Mouse (Mus musculus) ES-E14 (cell line): ENCODE results near the gene Tor3a. TPM values are rescaled to one million over a fixed set of nuclear protein-coding genes. Genes with fewer than 3 reads are reported as not detected.

Experiments
- DNase-seq: peaks from one replicate; pipeline ENCODE4 v3.0.0-alpha.2; 2013; ENCODE audit warnings: low read depth, low spot score
- H3K27ac ChIP-seq: 2 replicates; pipeline ENCODE4 v1.5.1; 2012; ENCODE audit warnings: low read depth, mild to moderate bottlenecking, low read length, moderate library complexity, mixed read lengths; ENCODE audit not compliant: poor library complexity, insufficient read depth, severe bottlenecking
- H3K36me3 ChIP-seq: 2 replicates; pipeline ENCODE4 v1.6.1; 2012; ENCODE audit warnings: mild to moderate bottlenecking, low read length, moderate library complexity, mixed read lengths; ENCODE audit not compliant: control insufficient read depth, poor library complexity, insufficient read depth, severe bottlenecking
- H3K4me1 ChIP-seq, 2 experiments: fragments of 150-350 bp in 1 of 2; sonication (generic) in 1 of 2; 2 replicates each; pipeline ENCODE4 v1.6.1; 2012; ENCODE audit warnings: low read length in 2 of 2, mild to moderate bottlenecking in 1 of 2, mixed read lengths in 1 of 2; ENCODE audit not compliant: control insufficient read depth in 2 of 2, insufficient read depth in 2 of 2, poor library complexity in 1 of 2
- H3K4me3 ChIP-seq, 2 experiments: fragments of 150-350 bp in 1 of 2; sonication (generic) in 1 of 2; 2 replicates each; pipeline ENCODE4 v1.5.1; 2012; ENCODE audit warnings: low read length in 2 of 2, low read depth in 1 of 2, mild to moderate bottlenecking in 1 of 2, mixed read lengths in 1 of 2; ENCODE audit not compliant: insufficient read depth in 1 of 2, poor library complexity in 1 of 2, severe bottlenecking in 1 of 2
- H3K9ac ChIP-seq: 2 replicates; pipeline ENCODE4 v1.6.1; 2012; ENCODE audit warnings: low read depth, mild to moderate bottlenecking, low read length, mixed read lengths; ENCODE audit not compliant: poor library complexity, insufficient read depth, severe bottlenecking
- H3K9me3 ChIP-seq: fragments of 150-350 bp; sonication (generic); 2 replicates; pipeline ENCODE4 v1.6.1; 2012; ENCODE audit warnings: low read depth, mild to moderate bottlenecking, low read length; ENCODE audit not compliant: control insufficient read depth, insufficient read depth
- CHD2 ChIP-seq: IDR thresholded peaks from 2 replicates; pipeline ENCODE4 v1.6.1; 2014; ENCODE audit warnings: mild to moderate bottlenecking, low read depth, low read length, inconsistent platforms
- HCFC1 ChIP-seq: IDR thresholded peaks from 2 replicates; pipeline ENCODE4 v1.6.1; 2012; ENCODE audit warnings: low read length, inconsistent platforms, borderline replicate concordance; ENCODE audit not compliant: insufficient read depth
- MAFK ChIP-seq: IDR thresholded peaks from 2 replicates; pipeline ENCODE4 v1.6.1; 2014; ENCODE audit warnings: mild to moderate bottlenecking, low read depth, low read length, inconsistent platforms; ENCODE audit not compliant: insufficient read depth
- ZC3H11A ChIP-seq: IDR thresholded peaks from 2 replicates; pipeline ENCODE4 v1.6.1; 2012; ENCODE audit warnings: low read depth, mild to moderate bottlenecking, inconsistent platforms, low read length, borderline replicate concordance
- ZNF384 ChIP-seq: IDR thresholded peaks from 2 replicates; pipeline ENCODE4 v1.6.1; 2012; ENCODE audit warnings: low read depth, low read length, inconsistent platforms
- in situ Hi-C, 2 experiments: fragments of 600-800 bp; cut with MboI; formaldehyde crosslinking; loops; one replicate each; pipeline ENCODE4 v1.15.1; 2025; ENCODE audit warnings: low sequenced_read_pairs in 2 of 2, inconsistent platforms in 1 of 2; ENCODE audit not compliant: unreplicated experiment in 2 of 2
- total RNA-seq: library from RNA; depleted of rRNA; stranded (reverse); fragments of 300-350 nt; gene quantifications from 2 replicates; pipeline ENCODE4 v1.2.3, GENCODE M21; 2012

Gene Tor3a
- total RNA-seq, 1 experiment = 17.2 TPM

GRCm38 (mm10) chr1:156718286-156718949 lies 44.3 kb upstream of the Tor3a start:
- Histone ChIP-seq H3K4me3 (peak overlapping the region; percentile 79 to 97), H3K36me3 (no peaks in the 10 kb centered on the region), H3K9ac (peak overlapping the region; percentile 85), H3K27ac (peak overlapping the region; percentile 46; the same call in 1 of the 2 replicates), H3K4me1 (peaks cover 0 to 5% of the 10 kb centered on the region in 2 experiments; a peak in 1 of 4 replicates), H3K9me3 (no peaks in the 10 kb centered on the region)
- DNase-seq = peak; percentile 47
- TF ChIP-seq MAFK (no peak), CHD2 (no peak), ZC3H11A (no peak), HCFC1 (no peak), ZNF384 (no peak)
- in situ Hi-C loops = no loop called here

GRCm38 (mm10) chr1:156717751-156718285 lies 43.7 kb upstream of the Tor3a start:
- Histone ChIP-seq H3K9me3 (no peaks in the 10 kb centered on the region), H3K4me1 (peaks cover 0 to 5% of the 10 kb centered on the region in 2 experiments; a peak in 1 of 4 replicates), H3K9ac (peak overlapping the region; percentile 85), H3K27ac (no peak overlapping the region), H3K4me3 (peak overlapping the region; percentile 79 to 97), H3K36me3 (no peaks in the 10 kb centered on the region)
- DNase-seq = no peak
- in situ Hi-C loops = no loop called here
- TF ChIP-seq ZNF384 (no peak), ZC3H11A (no peak), MAFK (no peak), CHD2 (no peak), HCFC1 (no peak)

DNA sequence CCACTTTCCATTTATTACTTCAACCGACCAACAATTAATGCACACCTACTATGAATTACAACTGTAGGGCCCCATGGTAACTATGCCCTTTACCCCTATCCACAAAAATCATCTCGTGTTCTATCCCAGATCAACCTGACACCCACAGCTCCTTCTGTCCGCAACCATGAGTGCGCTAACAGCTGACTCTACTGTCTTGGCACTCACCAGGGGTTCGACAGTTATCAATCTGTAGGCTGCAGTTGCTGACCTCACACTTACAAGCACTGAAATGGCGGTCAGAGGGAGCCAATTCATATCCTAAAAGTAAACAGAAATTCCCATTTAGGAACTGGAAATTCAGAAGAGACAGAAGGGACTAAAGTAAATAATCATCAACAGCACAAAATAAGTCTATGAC lies 42.5 kb upstream of the Tor3a start:
- Histone ChIP-seq H3K9me3 (no peaks in the 10 kb centered on the region), H3K36me3 (no peaks in the 10 kb centered on the region), H3K4me3 (no peak overlapping the region), H3K9ac (no peak overlapping the region), H3K4me1 (peaks cover 0 to 5% of the 10 kb centered on the region in 2 experiments; a peak in 1 of 4 replicates), H3K27ac (no peak overlapping the region)
- no peak for DNase-seq
- TF ChIP-seq ZNF384 = no peak
- no peak for TF ChIP-seq MAFK
- TF ChIP-seq HCFC1 = no peak
- no peak for TF ChIP-seq ZC3H11A
- no peak for TF ChIP-seq CHD2
- in situ Hi-C loops = no loop called here

DNA sequence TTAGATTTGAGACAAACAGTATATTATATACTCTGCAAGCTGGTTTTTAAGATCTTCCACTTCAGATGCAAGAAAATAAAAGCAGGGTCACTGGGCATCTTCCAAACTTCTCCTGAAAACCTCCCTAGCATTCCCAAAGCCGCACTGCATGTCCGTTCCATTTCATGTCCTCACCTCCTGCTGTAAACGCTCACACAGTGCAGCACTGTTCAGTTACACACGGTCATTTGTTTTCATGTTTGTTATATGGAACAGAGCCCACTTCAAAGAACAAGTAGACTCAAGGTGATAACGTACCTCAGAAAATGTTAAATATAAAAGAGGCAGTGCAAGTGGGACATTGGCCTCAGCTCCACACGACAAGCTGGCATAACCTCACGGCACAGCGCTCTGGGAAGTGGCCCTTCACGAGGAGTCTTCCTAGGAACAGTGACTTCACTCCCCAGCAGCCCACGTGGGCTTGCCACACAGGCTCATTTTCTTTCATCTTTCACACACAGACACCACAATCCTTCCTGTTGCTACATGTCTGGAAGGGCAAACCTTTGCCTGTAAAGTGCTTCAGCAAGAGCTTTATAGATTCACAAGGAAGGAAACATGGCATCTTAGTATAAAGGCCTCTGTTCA lies 36.4 kb upstream of the Tor3a start:
- Histone ChIP-seq H3K36me3 (no peaks in the 10 kb centered on the region), H3K9ac (no peak overlapping the region), H3K27ac (no peak overlapping the region), H3K4me1 (peaks cover 0 to 2% of the 10 kb centered on the region in 2 experiments; a peak in 1 of 4 replicates), H3K9me3 (no peaks in the 10 kb centered on the region), H3K4me3 (no peak overlapping the region)
- TF ChIP-seq MAFK (no peak), CHD2 (no peak), ZNF384 (no peak), ZC3H11A (no peak), HCFC1 (no peak)
- in situ Hi-C loops = no loop called here
- no peak for DNase-seq
